Mouse (Mus musculus) cerebral cortex, adult 2 months (tissue): ENCODE results near the gene Dusp19.

Source experiments
- WGBS: fragments of 180-500 bp; shearing (Covaris S2); methylation state at CpG from one replicate; pipeline ENCODE4 v1.1.7; 2018; 5-methylcytosine and 5-hydroxymethylcytosine counted together

Dusp19 gene

DNA sequence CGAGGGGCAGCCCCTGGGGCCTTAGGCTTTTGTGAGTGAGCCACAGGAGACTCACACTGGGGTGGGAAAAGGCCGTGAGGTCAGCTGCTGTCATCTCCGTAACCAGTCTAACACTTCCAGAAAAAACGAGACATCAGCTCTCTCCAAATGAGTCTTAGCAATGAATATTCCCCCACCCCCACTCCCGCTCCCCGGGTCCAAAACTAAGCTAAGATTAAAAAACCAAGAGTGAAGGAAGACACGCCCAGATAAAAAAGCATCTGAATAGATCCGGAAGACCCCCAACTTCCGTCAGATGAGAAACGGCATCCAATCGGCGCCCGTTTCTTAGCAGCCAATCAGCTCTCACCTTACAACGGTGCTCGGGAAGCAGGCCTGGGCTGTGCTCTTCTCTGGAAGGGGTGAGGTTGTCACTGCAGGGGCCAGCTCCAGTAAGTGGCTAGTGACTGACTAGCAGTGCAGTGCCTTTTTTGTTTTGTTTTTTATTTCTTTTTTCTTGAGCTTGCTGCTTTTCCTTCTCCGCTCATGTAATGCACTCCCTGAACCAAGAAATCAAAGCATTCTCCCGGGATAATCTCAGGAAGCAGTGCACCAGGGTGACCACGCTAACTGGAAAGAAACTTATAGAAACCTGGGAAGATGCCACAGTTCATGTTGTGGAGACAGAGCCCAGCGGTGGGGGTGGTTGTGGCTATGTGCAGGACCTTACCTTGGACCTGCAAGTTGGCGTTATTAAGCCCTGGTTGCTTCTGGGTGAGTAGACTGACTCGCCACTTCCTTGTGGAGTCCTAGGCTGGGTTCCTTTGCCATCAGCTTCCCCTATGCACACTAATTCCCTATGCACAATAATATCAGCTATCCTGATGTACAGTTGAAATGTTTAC, at the start of gene Dusp19, which contains the start of gene Nup35:
TSS of gene Dusp19 (plus strand) at position 192 of the 884 bp plus-strand sequence.
TSS of gene Nup35 (plus strand) at position 383 of the 884 bp plus-strand sequence.
- under 1% methylated on average over 21 of the region's 21 CpGs for WGBS

DNA sequence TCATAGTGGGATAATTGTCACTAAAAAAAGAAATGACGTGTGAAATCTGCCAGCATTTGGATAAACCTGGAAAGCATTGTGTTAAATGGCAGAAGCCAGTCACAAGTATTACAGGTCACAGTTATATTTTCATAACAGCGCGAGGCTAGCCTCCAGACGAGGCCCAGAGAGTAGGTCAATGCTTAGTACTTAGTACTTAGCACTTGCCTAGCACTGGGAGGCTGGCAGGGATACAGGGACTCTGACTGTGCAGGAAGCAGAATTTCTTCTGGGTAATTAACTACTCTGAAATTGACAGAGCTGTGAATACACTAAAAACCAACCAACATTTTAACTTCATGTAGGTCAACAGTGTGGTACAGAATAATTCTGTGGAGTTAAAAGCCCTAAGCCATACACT, 49.4 kb upstream of the Dusp19 start:
- 53% methylated on average over 4 of the region's 4 CpGs for WGBS

DNA sequence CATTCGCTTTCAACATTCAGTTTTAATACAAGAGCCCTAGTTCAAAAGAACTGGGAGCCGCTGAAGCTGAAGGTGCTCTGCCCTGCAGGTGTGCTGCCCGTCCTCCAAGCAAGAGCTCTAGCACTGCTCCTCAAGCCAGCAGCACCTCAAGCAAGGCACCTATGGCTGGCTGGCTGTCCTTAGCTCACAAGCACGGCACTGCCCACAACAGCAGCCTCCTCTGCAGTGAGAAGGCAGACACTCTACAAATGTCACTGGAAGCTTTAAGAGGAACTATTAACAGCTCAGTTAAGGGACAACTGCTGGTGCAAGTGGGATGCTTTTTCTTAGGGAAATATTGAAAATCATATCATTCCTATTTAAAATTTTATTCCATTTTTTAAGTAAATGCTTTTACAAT, 46.2 kb upstream of the Dusp19 start:
- WGBS, result 36% methylated on average over 4 of the region's 4 CpGs

DNA sequence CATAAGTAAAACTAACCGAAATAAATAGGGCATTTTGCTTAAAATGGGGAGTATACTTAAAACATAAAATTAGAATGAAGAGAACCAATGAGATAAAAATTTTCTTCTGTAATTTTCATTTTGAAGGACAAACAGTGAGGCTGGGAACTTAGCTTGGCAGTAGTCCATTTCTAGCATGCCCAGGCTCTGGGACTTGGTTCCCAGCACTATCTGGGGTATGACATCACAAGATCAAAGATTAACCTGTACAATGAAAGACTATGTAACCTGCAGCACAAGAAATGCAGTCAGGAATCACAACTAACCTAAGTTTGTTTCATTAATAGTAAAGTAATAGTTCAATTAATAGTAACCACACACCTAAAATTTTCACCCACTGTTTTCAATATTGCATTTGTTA, 39.6 kb upstream of the Dusp19 start:
- WGBS, result 83% methylated on average over 1 of the region's 1 CpGs

DNA sequence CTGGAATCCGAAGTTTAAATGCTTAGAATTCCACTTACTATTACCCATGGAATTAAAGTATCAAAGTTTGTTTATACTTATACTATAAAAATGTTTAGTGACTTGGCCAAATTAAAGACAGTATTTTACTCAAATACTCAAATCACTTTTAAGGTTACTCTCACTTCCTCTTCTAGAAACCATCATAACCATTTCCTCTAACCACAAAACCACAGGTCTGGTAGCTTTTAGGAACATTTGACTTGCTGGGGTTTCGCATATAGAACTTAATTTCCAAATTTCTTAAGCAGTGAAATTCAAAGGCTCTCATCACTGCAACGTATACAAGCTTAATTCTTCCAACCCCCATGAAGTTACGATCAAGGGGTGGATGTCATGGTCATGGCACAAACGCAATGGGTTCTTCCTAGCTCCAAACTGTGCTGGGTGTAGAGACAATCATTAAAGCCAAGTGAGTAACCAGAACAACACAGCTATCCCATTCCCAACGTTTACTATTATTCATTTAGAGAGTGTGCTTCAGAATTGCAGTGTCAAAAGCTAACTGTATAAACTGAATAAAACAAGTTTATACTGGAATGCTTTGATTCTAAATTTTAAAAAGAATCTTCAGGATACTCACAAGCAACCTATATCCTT, 37.5 kb upstream of the Dusp19 start:
- WGBS, result 9% methylated on average over 6 of the region's 6 CpGs

DNA sequence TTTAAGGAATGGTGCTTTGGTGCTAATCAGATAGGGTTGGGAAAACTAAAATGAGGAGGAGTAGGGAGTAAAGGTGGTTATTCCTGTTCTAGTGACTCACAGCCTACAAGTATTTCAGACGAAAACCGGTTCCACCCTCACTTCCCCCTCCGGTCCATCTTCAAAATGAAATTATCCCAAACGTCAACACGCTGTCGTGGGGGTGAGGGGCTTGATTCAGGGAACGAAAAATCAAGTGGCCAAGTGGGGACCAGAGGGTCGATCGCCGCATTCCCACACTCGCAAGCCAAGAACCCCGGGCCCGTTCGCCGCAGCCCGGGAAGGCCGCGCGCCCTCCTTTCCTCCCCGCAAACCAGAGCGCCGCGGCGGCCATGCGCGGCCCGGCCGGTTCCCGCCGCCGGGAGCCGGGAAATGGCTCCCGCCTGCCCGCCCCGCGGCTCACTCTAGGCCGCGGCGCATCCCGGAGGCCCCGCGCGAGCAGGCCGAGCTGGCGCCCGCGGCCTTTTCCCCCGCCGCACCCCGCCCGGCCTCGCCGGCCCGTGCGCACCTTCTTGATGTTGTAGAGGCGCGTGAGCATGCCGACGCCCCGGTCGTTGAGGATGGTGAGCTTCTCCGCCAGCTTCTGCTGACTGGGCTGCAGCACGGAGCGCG, 36.4 kb upstream of the Dusp19 start:
- WGBS, result under 1% methylated on average over 65 of the region's 65 CpGs

DNA sequence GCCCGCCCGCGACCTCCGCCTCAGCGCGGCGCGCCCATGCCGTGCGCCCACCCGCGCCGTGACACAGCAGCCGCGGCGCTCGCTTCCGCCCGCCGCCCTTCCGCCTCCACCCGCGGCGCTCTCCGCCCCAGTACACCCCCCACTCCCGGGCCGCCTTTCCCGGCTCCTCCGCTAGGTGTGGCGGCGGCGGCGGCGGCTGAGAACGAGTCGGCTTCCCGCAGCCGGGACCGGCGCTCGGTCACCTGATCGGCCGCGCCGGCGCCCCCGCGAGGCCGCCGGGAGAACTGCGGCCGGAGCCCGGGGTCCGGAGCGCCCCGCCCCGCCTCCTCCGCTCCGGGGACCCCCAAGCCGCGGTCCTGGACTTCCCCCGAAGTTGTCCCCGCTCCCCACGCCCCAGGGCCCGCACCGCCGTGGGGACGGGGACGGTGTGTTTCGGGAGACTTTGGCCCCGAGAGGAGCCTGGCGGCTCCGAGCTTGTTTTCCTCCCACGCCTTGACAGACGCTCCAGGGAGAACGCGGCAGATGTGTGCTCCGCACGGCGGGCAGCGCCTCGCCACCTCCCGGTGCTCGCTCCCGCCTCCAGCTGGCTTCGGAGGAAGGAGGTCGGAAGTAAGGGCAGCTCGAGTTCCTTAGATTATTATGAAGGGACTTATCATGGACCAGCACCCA, 35.7 kb upstream of the Dusp19 start, which contains the start of gene Nckap1:
TSS of gene Nckap1 (minus strand) at position 338 of the 669 bp plus-strand sequence.
- under 1% methylated on average over 85 of the region's 88 CpGs for WGBS

DNA sequence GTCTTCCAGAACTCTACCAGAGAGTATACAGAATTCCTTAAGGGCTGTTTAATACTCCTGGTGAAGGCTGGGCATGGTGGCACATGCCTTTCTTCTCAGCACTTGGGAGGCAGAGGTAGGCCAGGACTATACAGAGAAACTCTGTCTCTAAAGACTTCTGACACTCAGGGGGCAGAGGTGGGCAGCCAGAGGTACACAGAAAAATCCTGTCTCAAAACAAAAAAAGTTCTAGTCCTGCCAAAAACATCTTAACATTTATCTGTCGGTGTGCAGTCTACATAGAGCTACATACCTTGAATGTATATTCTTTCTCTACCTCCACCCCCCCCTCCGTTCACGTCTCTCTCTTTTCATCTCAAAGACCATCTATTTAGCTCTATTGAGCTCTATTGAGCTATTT, 34.5 kb upstream of the Dusp19 start:
- WGBS, result 88% methylated on average over 3 of the region's 3 CpGs

DNA sequence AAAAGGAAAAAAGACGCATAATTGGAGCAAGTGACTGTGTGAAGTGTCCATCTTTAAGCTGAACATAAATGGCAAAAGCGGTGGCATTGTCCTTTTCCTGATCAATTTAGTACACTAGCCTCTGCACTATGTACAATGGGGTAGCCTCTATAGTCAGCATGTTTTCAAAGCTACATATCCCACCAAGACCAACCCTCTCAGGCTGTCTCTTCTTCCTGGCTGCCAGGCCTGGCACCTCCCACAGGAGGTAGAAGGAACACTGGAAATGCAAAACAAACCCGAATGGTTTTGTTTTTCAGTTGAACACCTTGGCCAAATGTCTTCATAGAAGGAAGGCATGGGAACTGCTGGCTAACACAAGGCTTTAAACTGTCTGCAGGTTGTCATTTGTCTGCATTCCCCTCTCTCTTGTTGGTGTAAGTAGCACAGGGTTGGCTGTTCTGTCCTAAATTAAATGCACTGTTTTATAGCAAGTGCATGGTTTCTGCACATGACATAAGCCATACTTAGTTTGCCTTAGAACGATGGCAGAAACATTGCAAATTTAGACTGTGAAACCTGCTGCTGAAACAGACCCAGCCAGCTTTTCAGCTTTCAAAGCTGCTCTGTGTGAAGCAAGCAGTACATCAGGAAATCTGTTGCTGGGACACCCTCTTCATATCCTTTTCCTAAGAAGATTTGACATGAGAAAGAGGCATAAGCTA, 22.5 kb upstream of the Dusp19 start:
- WGBS, result 40% methylated on average over 4 of the region's 4 CpGs

DNA sequence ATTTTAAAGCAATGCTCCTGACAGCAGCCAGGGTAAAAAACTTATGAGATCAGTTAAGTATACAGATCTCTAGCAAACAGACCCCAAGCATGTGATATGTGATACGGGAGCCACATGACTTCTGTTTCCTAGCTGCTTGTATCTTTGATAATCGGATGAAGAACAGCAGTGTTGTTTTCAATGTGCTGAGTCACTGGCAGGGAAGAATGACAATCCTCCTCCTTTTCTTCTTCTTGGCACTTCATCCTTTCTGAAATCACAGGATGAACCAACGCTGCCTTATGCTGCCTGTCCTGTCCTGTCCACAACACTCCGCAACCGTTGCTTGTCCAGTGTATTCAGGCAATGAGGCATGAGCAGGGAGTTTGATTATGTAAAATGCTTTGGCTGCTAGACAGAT, 19.9 kb upstream of the Dusp19 start:
- WGBS, result 33% methylated on average over 5 of the region's 5 CpGs

DNA sequence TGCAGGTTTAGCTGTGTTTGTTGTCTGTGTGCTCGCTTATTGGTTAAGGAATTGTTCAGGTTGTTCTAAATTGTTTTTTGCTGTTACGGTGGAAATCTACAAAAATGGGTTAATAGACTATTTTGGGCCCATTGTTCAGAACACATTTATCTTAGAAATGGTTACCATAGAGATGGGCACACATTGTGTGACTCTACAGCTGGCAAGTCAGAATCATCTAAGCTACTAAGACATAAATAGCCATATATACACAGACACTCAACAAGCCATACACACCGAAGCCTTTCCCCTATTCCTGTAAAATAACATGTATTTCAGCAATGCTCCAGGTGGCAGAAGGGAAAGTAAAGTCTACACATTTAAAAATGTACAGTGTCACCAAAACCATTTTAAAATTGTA, 17.0 kb upstream of the Dusp19 start:
- WGBS, result 54% methylated on average over 3 of the region's 3 CpGs

DNA sequence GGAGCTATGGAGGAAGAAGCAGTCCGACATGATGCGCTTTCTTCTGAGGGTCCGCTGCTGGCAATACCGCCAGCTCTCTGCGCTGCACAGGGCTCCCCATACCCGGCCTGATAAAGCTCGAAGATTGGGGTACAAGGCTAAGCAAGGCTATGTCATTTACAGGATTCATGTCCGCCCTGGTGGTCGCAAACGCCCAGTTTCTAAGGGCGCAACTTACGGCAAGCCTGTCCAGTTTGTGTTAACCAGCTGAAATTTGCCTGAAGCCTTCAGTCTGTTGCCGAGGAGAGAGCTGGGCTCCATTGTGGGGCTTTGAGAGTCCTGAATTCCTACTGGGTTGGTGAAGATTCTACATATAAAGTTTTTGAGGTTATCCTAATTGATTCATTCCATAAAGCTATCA, 14.1 kb upstream of the Dusp19 start:
- WGBS, result 96% methylated on average over 13 of the region's 13 CpGs

DNA sequence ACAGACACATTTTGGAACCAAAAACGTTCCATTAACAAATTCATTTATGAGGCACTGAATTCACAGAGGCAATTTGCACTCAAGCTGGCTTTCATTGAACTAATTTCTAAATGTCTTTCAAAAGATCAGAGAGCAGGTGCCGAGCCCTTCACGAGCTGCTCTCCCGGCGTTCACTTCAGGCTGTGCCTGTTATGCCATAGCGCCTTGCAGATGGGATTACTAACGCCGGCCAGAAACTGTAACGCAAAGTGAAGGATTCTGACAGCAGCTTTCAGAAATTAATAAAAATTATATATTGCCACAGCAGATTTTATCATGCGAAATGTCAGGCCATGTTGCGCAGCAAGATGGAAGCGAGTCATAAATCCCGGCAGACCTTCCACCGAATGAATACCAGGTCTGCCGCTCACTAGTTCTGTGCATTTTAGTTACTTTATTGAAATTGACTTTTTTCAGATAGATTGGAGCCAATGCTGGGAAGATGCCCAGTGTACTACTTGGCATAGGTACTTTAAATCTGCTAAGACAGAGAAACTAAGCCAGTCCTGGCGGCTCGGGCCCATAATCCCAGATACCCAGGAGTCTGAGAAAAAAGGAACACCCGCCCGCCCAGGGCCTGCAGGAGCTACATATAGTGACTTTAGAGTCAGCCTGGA, 12.9 kb upstream of the Dusp19 start:
- WGBS, result 67% methylated on average over 19 of the region's 19 CpGs

DNA sequence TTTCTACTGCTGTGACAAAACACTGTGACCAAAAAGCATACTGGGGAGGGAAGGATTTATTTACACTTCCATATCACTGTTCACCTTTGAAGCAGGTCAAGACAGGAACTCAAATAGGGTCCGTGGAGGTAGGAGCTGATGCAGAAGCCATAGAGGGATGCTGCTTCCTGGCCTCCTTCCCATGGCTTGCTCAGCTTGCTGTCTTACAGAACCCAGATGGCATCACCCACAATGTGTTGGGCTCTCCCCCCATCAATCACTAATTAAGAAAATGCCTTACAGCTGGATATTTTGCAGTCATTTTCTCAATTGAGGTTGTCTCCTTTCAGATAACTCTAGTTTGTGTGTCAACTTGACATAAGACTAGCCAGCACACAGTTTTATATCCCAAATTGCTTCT, 4.6 kb upstream of the Dusp19 start:
- WGBS, result 56% methylated on average over 1 of the region's 1 CpGs

DNA sequence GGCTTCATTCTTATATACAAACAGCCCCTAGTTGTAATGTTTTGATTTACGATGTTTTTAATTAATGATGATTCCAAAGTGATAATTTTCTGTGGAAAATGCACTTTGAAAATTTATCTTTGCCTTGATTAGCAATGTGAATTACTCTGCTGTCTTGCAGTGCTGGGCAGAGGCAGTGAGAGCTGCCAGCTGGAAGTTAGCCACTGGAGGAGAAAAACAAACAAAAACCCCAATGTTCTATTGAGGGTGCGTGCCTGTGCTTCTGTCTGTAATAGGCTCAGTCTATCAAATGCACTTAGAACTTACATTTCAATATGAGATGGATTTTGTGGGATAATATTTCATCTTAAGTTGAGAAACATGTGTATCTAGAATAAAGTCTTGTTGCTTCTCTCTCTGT, 4.0 kb upstream of the Dusp19 start:
- 56% methylated on average over 2 of the region's 2 CpGs for WGBS

DNA sequence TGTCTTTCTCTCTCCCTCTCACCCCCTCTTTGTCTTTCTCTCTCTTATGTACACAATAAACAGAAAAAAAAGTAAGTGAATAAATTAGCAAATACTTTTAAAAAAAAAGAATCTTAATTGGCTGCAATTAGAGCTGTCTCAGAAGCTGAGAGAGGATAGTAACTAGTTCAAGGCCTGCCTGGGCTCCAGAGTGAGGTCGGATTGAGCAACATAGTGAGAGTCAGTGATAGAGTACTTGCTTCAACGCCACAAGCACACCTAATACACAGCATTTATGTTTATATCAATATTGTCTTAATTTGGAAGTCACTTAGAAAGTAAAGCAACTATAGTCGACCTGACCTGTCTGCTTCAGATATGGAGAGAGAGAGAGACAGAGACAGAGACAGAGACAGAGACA, 2.1 kb downstream of the Dusp19 start:
- 88% methylated on average over 3 of the region's 3 CpGs for WGBS

DNA sequence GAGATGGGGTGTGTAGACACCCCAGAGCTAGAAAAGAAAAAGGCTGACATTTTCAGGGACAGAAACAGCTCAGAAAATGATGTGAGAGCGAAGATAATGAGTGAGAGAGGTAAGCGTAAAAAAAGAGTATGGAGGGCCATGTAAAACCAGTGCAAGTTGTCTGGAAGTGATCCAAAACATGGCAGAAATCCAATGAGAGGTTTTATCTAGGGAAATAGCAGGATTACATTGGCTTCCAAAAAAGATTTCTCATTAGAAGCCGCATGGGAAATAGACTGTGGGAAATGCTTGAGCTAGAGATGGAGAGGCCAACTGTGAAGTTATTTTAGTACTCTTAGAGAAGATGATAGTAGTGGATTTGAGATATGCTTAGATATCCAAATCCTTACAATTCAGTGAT, 5.1 kb downstream of the Dusp19 start:
- WGBS, result 43% methylated on average over 3 of the region's 3 CpGs

DNA sequence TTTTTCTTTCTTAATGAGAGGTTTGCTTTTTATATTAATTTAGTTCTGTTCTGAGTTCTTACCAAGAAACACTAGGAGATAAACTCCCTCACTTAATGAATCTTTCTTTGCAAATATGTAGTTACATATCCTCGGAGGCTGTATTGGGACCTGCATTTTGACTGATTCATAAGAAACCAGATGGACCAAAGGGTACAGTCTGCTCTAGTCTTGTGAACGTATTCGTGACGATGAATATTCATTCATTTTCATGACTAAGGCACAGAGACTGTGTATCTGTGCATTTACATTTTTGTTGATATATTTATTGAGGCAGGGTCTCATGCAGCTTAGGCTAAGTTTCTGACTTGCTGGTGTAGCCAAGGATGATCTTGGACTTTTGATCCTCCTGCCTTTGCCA, 7.7 kb downstream of the Dusp19 start:
- WGBS, result 67% methylated on average over 4 of the region's 4 CpGs

DNA sequence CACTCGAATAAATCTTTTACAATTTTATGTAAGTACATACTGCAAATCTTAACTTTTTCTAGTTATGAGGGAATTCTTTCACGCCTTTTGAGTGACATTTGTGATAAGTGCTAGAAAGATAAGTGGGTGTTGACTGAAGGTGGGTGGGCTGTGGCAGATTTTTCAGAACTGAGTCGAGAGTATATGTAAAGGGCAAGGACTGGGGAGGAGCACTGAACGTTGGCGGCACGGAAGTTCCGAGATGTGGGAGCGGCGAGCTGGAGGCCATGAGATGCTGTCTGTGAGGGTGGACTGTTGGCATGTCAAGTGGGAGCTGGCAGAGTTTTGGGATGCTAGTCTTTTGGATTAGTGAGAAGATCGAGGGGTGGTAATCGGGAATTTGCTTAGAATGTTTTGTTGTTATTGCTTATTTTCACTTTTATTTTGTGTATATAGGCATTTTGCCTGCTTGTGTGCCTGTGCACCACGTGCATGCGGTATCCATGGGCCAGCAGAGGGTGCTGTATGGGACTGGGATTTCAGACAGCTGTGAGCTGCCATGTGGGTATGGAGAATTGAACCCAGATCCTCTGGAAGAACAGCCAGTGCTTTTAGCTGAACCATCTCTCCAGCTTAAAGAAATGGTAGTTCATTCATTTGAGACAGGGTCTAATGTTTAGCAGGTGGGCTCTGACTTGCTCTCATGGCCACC, 15.6 kb downstream of the Dusp19 start:
- 74% methylated on average over 13 of the region's 13 CpGs for WGBS
